Mouse (Mus musculus) mammary gland, adult 2 months (tissue): ENCODE results near the gene Entpd2. TPM values are rescaled to one million over a fixed set of nuclear protein-coding genes. Genes with fewer than 3 reads are reported as not detected.

Experiments
- polyA plus RNA-seq: library from polyadenylated mRNA; depleted of rRNA; stranded (reverse); fragments of >200 nt; gene quantifications from 2 replicates; pipeline ENCODE4 v1.2.3, GENCODE M21; 2012; ENCODE audit warnings: low replicate concordance; rRNA removed

Entpd2 gene
- 48.9 and 63.5 TPM in 2 replicates for polyA plus RNA-seq

DNA sequence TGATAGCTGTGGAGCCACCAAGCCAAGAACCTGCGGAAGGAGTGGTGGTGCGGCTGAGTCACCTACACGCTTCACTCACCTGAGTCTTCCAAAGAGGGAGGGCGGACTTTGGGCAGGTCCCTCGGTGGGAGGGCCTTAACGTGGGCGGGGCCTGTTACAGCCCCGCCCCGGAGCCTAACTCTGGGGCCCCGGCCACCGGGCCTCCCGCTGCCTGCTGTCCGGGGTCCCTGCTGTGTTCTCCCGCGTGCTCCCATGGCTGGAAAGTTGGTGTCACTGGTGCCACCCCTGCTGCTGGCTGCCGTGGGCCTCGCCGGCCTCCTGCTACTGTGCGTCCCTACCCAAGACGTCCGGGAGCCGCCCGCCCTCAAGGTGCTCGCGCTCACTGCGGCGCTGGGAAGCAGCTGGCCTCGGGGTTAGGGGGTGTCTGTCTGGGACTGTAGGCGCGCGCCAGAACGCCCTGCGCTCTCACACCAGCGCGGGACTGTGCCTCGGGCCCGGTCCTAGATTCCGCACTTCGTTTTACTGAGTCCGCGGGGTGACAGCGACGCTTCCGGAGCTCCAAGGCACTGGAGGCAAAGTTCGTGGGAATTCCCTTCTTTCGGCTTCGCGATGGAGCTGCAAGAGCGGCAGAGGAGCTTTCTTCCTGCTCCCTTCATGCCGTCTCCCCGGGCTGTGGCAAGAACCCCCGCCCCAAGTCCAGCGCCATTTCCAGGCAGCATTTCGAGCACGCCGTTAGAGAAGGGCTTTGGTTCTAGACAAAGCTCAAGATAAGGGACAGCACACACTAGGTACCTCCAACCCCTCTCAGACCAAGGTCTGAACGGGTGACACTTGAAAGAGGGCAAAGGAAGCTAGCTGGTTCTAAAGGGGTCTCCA lies at the start of gene Entpd2:
Entpd2 (plus strand) TSS at position 154 of the 876 bp plus-strand sequence.

GRCm38 (mm10) chr2:25356208-25357079 lies 39.2 kb upstream of the Entpd2 start, which contains the start of gene Dpp7:
TSS of gene Dpp7 (minus strand) at chr2:25356359.

GRCm38 (mm10) chr2:25365091-25365761 lies 30.4 kb upstream of the Entpd2 start, which contains the start of gene Uap1l1:
TSS of gene Uap1l1 (minus strand) at chr2:25365682.

DNA sequence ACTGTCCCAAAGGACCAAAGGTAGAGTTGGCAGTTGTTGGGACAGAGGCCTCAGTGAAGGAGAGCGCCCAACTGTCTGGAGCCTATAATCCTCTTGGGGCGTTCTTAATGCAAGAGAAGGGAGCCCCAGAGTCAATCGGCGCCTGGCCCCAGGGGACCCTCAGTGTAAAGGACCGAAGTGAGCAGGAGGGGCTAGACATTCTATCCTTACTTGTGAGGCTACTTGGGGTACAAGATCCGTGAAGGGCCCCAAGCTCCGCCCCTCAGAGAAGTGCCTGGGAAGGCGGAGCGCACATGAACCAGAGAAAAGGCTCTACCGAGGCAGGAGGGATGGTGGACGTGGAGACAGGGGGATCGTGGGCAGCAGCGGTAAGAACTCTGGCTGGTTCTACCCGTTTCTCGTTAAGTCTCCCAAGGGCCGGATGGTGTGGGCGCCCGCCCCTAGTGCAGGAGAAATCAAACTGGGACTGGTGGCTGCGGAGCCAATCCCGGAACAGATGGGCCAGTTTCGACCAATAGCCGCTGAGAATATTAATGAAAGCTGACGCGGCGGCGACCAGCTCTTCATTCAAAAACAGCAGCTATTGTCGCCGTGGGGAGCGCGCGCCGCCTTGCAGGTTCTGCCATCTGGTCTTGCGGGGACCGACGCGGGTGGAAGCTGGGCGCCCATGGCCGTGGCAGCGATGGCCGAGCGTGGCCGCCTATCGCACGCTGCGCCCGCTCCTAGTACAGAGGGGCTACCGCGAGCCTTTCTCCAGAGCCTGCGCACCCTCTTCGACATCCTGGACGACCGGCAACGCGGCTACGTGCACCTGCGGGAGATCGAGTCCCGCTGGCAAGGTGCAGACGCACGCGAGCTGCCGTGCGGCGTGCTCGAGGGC lies 23.7 kb upstream of the Entpd2 start, which contains the start of gene Sapcd2:
Sapcd2 (plus strand) TSS at position 558 of the 880 bp plus-strand sequence.

DNA sequence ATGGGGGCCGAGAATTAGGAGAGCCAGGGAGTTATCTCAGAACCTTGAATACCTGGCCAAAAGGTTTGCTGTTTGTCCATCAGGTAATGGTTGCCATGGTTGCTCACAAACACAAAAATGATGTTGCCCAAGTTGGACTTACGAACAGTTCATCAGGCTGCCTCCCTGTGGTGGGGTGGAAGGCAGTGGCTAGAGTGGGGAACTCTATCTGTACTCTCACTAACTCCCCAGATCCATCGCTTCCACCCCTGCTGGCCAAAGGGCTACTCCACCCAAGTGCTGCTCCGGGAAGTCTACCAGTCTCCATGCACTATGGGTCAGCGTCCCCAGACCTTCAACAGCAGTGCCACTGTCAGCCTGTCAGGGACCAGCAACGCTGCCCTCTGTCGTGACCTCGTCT lies 3.4 kb downstream of the Entpd2 start, which contains the start of gene Npdc1:
Npdc1 (plus strand) TSS at position 301 of the 400 bp plus-strand sequence.

DNA sequence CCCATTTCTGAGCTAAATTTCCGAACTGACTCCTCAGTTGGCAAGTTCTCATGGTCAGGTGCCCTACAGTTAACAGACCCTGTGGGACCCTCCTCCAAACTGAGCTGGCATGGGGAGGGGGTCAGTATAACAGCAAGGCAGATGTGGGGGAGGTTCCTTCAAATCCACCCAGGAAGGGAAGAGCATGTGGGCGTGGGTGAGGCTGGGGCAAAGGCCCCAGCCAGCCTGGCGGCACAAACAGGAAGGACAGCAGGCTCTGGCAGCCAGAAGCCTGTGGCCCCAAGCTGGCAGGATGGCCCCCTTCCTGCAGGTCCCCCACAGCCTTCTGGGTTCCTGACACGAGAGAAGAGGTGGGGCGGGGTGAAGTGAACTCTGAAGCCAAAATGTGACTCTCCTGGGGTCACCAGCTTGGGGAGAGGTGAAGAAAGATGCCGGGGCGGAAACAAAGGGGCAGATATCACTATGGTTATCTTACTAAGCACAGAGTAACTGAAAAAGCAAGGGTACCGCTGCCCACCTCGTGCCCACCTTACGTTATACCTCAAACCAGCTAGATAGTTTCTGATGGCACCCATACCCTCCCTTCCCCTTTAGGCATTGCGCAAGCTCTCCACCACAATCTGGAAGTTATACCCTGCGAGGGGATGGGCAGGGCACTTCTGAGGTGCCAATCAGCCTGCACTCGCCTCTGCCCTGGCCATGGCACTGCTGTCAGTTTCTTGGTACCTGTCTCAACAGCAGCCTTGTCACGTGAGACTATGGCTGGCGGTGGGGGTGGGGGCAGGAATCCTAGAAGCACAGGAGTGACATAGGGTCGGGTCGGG lies 27.1 kb downstream of the Entpd2 start, which contains the start of gene Fut7:
Fut7 (plus strand) TSS at position 681 of the 824 bp plus-strand sequence.

DNA sequence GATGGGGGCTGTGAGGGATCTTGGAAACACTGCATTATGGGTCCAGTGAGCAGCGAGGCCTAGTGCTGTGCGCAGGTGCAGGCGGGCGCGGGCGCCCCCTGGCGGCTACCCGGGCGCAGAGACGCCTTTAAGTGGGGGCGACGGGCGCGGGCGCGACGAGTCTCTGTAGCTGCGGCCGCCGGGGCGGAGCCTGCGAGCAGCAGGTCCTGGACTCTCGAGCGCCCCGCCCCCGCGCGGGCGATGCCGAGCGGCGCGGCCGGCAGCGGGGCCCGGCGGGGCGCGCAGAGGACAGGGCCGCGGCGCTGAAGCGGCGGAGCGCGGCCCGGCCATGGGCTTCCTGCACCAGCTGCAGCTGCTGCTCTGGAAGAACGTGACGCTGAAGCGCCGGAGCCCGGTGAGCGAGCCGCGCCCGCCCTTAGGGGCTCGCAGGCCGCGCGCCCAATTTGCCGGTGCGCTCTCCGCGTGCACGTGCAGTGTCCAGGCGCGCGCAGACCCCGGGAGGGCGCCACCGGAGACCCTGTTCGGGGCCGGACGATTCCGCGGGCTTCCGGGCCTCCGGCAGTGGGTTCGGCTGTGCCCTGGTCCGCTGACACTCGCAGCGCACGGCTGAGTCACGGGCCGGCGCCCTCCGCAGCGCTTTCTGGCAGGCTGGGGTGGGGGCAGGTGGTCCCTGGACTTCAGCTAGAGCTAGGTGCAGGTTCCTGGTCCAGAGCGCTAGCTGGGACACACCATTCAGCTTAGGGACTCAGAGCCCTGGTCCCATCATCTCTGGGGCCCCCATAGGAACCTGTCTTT lies 33.0 kb downstream of the Entpd2 start, which contains the start of gene Abca2:
Abca2 (plus strand) TSS at position 262 of the 795 bp plus-strand sequence.

Other genes starting within 250 kb of the Entpd2 start
- gene Nrarp, start 215.1 kb upstream of the Entpd2 start, polyA plus RNA-seq = 15.2 and 32.0 TPM in 2 replicates
- 34.9 and 70.8 TPM in 2 replicates for gene Tor4a, start 199.0 kb upstream of the Entpd2 start, polyA plus RNA-seq
- 51.7 and 97.1 TPM in 2 replicates for gene Nelfb, start 184.4 kb upstream of the Entpd2 start, polyA plus RNA-seq
- gene Stpg3, start 181.2 kb upstream of the Entpd2 start, polyA plus RNA-seq = 0.23 TPM in 1 of 2 replicates, not detected in the other
- gene Fam166a, start 177.1 kb upstream of the Entpd2 start, polyA plus RNA-seq = 0.17 and 0.19 TPM in 2 replicates
- 306 and 366 TPM in 2 replicates for gene Tubb4b, start 171.2 kb upstream of the Entpd2 start, polyA plus RNA-seq
- 0.04 and 0.06 TPM in 2 replicates for gene Slc34a3, start 161.5 kb upstream of the Entpd2 start, polyA plus RNA-seq
- 0.19 and 0.24 TPM in 2 replicates for gene Rnf224, start 159.1 kb upstream of the Entpd2 start, polyA plus RNA-seq
- gene Rnf208, start 153.6 kb upstream of the Entpd2 start, polyA plus RNA-seq = 22.4 and 35.6 TPM in 2 replicates
- 20.7 and 26.5 TPM in 2 replicates for gene Cysrt1, start 153.4 kb upstream of the Entpd2 start, polyA plus RNA-seq
- gene AL732309.1, start 149.0 kb upstream of the Entpd2 start, polyA plus RNA-seq = 28.2 and 30.4 TPM in 2 replicates
- gene Tmem203, start 140.4 kb upstream of the Entpd2 start, polyA plus RNA-seq = 52.0 and 81.2 TPM in 2 replicates
- gene Tprn, start 133.3 kb upstream of the Entpd2 start, polyA plus RNA-seq = 18.4 and 28.7 TPM in 2 replicates
- 54.2 and 69.4 TPM in 2 replicates for gene Ssna1, start 123.4 kb upstream of the Entpd2 start, polyA plus RNA-seq
- gene Anapc2, start 123.4 kb upstream of the Entpd2 start, polyA plus RNA-seq = 82.5 and 180 TPM in 2 replicates
- not detected in 2 replicates for gene Tmem210, start 107.7 kb upstream of the Entpd2 start, polyA plus RNA-seq
- 9.9 and 19.6 TPM in 2 replicates for gene Lrrc26, start 106.0 kb upstream of the Entpd2 start, polyA plus RNA-seq
- 0.19 and 0.41 TPM in 2 replicates for gene Grin1, start 76.7 kb upstream of the Entpd2 start, polyA plus RNA-seq
- 11.8 and 12.5 TPM in 2 replicates for gene Man1b1, start 63.5 kb upstream of the Entpd2 start, polyA plus RNA-seq
- 43.0 and 55.8 TPM in 2 replicates for gene Dpp7, start 39.5 kb upstream of the Entpd2 start, polyA plus RNA-seq
- gene Uap1l1, start 30.2 kb upstream of the Entpd2 start, polyA plus RNA-seq = 43.6 and 71.9 TPM in 2 replicates
- 0.86 and 3.4 TPM in 2 replicates for gene Sapcd2, start 23.6 kb upstream of the Entpd2 start, polyA plus RNA-seq
- gene Npdc1, start 3.5 kb downstream of the Entpd2 start, polyA plus RNA-seq = 151 and 254 TPM in 2 replicates
- gene Fut7, start 27.4 kb downstream of the Entpd2 start, polyA plus RNA-seq = 7.8 and 13.8 TPM in 2 replicates
- gene Abca2, start 32.8 kb downstream of the Entpd2 start, polyA plus RNA-seq = 52.8 and 92.1 TPM in 2 replicates
- 8.4 and 21.2 TPM in 2 replicates for gene Clic3, start 61.0 kb downstream of the Entpd2 start, polyA plus RNA-seq
- gene Paxx, start 65.2 kb downstream of the Entpd2 start, polyA plus RNA-seq = 92.7 and 147 TPM in 2 replicates
- gene Ptgds, start 74.2 kb downstream of the Entpd2 start, polyA plus RNA-seq = 4.8 and 6.6 TPM in 2 replicates
- gene Lcn12, start 98.0 kb downstream of the Entpd2 start, polyA plus RNA-seq = not detected in 2 replicates
- gene Fbxw5, start 104.9 kb downstream of the Entpd2 start, polyA plus RNA-seq = 19.9 and 31.9 TPM in 2 replicates
- gene C8g, start 105.8 kb downstream of the Entpd2 start, polyA plus RNA-seq = 12.2 and 13.2 TPM in 2 replicates
- 20.0 and 23.9 TPM in 2 replicates for gene Traf2, start 151.1 kb downstream of the Entpd2 start, polyA plus RNA-seq
- 65.0 and 134 TPM in 2 replicates for gene Edf1, start 162.0 kb downstream of the Entpd2 start, polyA plus RNA-seq
- 3.4 and 4.2 TPM in 2 replicates for gene Mamdc4, start 179.0 kb downstream of the Entpd2 start, polyA plus RNA-seq
- 42.8 and 48.1 TPM in 2 replicates for gene Phpt1, start 179.3 kb downstream of the Entpd2 start, polyA plus RNA-seq
- gene Ajm1, start 185.9 kb downstream of the Entpd2 start, polyA plus RNA-seq = 0.79 and 2.0 TPM in 2 replicates
- 69.2 and 71.3 TPM in 2 replicates for gene Rabl6, start 212.6 kb downstream of the Entpd2 start, polyA plus RNA-seq
- gene Ccdc183, start 221.8 kb downstream of the Entpd2 start, polyA plus RNA-seq = not detected in 2 replicates
- gene Tmem141, start 226.1 kb downstream of the Entpd2 start, polyA plus RNA-seq = 20.4 and 44.3 TPM in 2 replicates
- gene Fcna, start 232.2 kb downstream of the Entpd2 start, polyA plus RNA-seq = 17.3 and 33.5 TPM in 2 replicates